In the genomic region with DNA sequence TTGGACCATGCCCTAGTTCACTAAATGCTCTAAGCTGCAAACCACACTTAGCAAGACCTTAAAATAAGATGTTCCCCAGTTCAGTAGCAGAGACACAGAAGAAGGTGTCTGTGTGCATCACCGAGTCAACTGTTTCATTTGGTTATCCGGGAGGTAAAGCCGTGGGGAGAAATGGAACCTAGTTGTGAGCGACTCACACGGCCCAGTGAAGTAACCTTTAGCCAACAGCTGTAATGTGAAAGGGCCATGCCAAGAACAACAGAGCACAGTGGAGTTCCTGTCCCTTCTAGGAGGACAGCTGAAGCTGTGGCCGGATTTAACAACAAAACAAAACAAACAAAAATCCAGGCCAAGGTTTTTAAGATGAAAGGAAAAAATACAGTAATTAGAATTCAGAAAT, we compare ENCODE assay signal across 8 mouse cellular contexts. TPM values are rescaled to one million over a fixed set of nuclear protein-coding genes. Genes with fewer than 3 reads are reported as not detected.
A peak's percentile ranks its signal among the peaks of the same experiment; 100 is the strongest.
DNase-seq lines count a peak whose midpoint lies in the region; ATAC-seq lines count a peak whose summit lies in the region.

No protein-coding gene starts in this region.

- H3K36me3 ChIP-seq in hindbrain, embryonic 12.5 days, result no peaks in the 10 kb centered on the region
- H3K36me3 ChIP-seq in hindbrain, embryonic 11.5 days (ENCODE audit: control insufficient read depth, insufficient read depth, low read length), result no peaks in the 10 kb centered on the region
- H3K36me3 ChIP-seq in embryonic facial prominence, embryonic 15.5 days, result no peaks in the 10 kb centered on the region
- H3K36me3 ChIP-seq in midbrain, embryonic 14.5 days (ENCODE audit: control insufficient read depth, insufficient read depth, low read length), result no peaks in the 10 kb centered on the region

- no peak overlapping the region for H3K4me3 ChIP-seq in hindbrain, embryonic 12.5 days
- no peak overlapping the region for H3K4me3 ChIP-seq in hindbrain, embryonic 11.5 days (ENCODE audit: low read depth, low read length)
- peak overlapping the region; percentile 44 for H3K4me3 ChIP-seq in embryonic facial prominence, embryonic 15.5 days (replicated peaks)
- peak overlapping the region; percentile 10; the same call in 1 of the 2 replicates for H3K4me3 ChIP-seq in midbrain, embryonic 14.5 days (replicated peaks; ENCODE audit: low read depth, low read length)

- no peak for DNase-seq in hindbrain, embryonic 11.5 days (ENCODE audit: low spot score)
- DNase-seq in kidney, adult 8-10 months, result peak; percentile 19 to 35
- no peak for DNase-seq in midbrain, embryonic 14.5 days
- DNase-seq in spleen, postnatal 36 days (ENCODE audit: low spot score in 2 of 2), result no peak
- no peak for DNase-seq in frontal cortex, postnatal 25 days (ENCODE audit: low spot score in 2 of 2)

- peak overlapping the region; percentile 15; the same call in 1 of the 2 replicates for H3K4me2 ChIP-seq in hindbrain, embryonic 12.5 days (replicated peaks)
- H3K4me2 ChIP-seq in hindbrain, embryonic 11.5 days (replicated peaks; ENCODE audit: low read depth, low read length), result no peak overlapping the region
- peak overlapping the region; percentile 27 for H3K4me2 ChIP-seq in embryonic facial prominence, embryonic 15.5 days (replicated peaks)
- H3K4me2 ChIP-seq in midbrain, embryonic 14.5 days (ENCODE audit: low read length), result peak overlapping the region; percentile 62

- H3K27ac ChIP-seq in hindbrain, embryonic 12.5 days, result no peak overlapping the region
- H3K27ac ChIP-seq in hindbrain, embryonic 11.5 days (ENCODE audit: low read depth, low read length), result no peak overlapping the region
- 0 out of 2 replicates have a peak overlapping the region, but pooled peaks have one; percentile 39 for H3K27ac ChIP-seq in embryonic facial prominence, embryonic 15.5 days (replicated peaks)
- H3K27ac ChIP-seq in midbrain, embryonic 14.5 days (replicated peaks; ENCODE audit: low read depth, low read length), result no peak overlapping the region

- no peak for ATAC-seq in hindbrain, embryonic 12.5 days (ENCODE audit: low FRiP score)
- no peak for ATAC-seq in hindbrain, embryonic 11.5 days (ENCODE audit: low FRiP score)
- no peak for ATAC-seq in embryonic facial prominence, embryonic 15.5 days (ENCODE audit: insufficient number of reproducible peaks, low FRiP score, low TSS enrichment, low read depth)
- no peak for ATAC-seq in midbrain, embryonic 14.5 days (ENCODE audit: low FRiP score, low TSS enrichment)
- no peak for ATAC-seq in monocyte, adult 5-6 weeks (replicated peaks; ENCODE audit: insufficient number of reproducible peaks, low FRiP score, low TSS enrichment, poor library complexity, severe bottlenecking)

- H3K4me1 ChIP-seq in hindbrain, embryonic 12.5 days, result peaks cover 17% of the 10 kb centered on the region
- H3K4me1 ChIP-seq in hindbrain, embryonic 11.5 days (replicated peaks; ENCODE audit: control insufficient read depth, insufficient read depth, low read length), result peaks cover 4% of the 10 kb centered on the region; the same call in 1 of the 2 replicates
- H3K4me1 ChIP-seq in embryonic facial prominence, embryonic 15.5 days, result peaks cover 8% of the 10 kb centered on the region; the same call in 1 of the 2 replicates
- H3K4me1 ChIP-seq in midbrain, embryonic 14.5 days (ENCODE audit: control insufficient read depth, insufficient read depth, low read length), result peaks cover 17% of the 10 kb centered on the region

- H3K27me3 ChIP-seq in hindbrain, embryonic 12.5 days, result no peaks in the 10 kb centered on the region
- H3K27me3 ChIP-seq in hindbrain, embryonic 11.5 days (ENCODE audit: control insufficient read depth, insufficient read depth, low read length), result no peaks in the 10 kb centered on the region
- no peaks in the 10 kb centered on the region for H3K27me3 ChIP-seq in embryonic facial prominence, embryonic 15.5 days
- H3K27me3 ChIP-seq in midbrain, embryonic 14.5 days (ENCODE audit: control insufficient read depth, insufficient read depth, low read length), result no peaks in the 10 kb centered on the region

- no peak overlapping the region for H3K9ac ChIP-seq in hindbrain, embryonic 12.5 days
- no peak overlapping the region for H3K9ac ChIP-seq in hindbrain, embryonic 11.5 days (ENCODE audit: low read depth, low read length)
- no peak overlapping the region for H3K9ac ChIP-seq in embryonic facial prominence, embryonic 15.5 days
- no peak overlapping the region for H3K9ac ChIP-seq in midbrain, embryonic 14.5 days (replicated peaks; ENCODE audit: low read length)

- 59% methylated on average over 6 of the region's 6 CpGs for WGBS in hindbrain, embryonic 12.5 days
- 57% methylated on average over 6 of the region's 6 CpGs for WGBS in hindbrain, embryonic 11.5 days
- WGBS in embryonic facial prominence, embryonic 15.5 days, result 47% methylated on average over 6 of the region's 6 CpGs
- WGBS in midbrain, embryonic 14.5 days, result 60% methylated on average over 6 of the region's 6 CpGs

- H3K9me3 ChIP-seq in hindbrain, embryonic 12.5 days (replicated peaks), result no peaks in the 10 kb centered on the region
- H3K9me3 ChIP-seq in hindbrain, embryonic 11.5 days (ENCODE audit: control insufficient read depth, low read length), result no peaks in the 10 kb centered on the region
- no peaks in the 10 kb centered on the region for H3K9me3 ChIP-seq in embryonic facial prominence, embryonic 15.5 days (replicated peaks)
- H3K9me3 ChIP-seq in midbrain, embryonic 14.5 days (ENCODE audit: control insufficient read depth, low read length), result no peaks in the 10 kb centered on the region

RNA-seq across cellular contexts. Expression of a gene that starts 1.3 kb away (rescaled TPM):
- polyA plus RNA-seq in hindbrain, embryonic 12.5 days (2016; fragmentation: Nextera tagmentation; extraction: Ambion mirVana), result not detected in 2 replicates
- polyA plus RNA-seq in hindbrain, embryonic 11.5 days (2014; fragmentation: Nextera tagmentation; extraction: Ambion mirVana), result not detected in 2 replicates
- not detected in 2 replicates for polyA plus RNA-seq in embryonic facial prominence, embryonic 15.5 days (2015; fragmentation: Nextera tagmentation; extraction: Ambion mirVana)
- polyA plus RNA-seq in midbrain, embryonic 14.5 days (2014; fragmentation: Nextera tagmentation; extraction: Ambion mirVana), result not detected in 2 replicates
- total RNA-seq in monocyte, adult 5-6 weeks (2017), result not detected in 3 replicates

RNA-seq across cellular contexts. Expression of a gene that starts 2.0 kb away (rescaled TPM):
- 6.9 and 8.9 TPM in 2 replicates for polyA plus RNA-seq in hindbrain, embryonic 12.5 days (2016; fragmentation: Nextera tagmentation; extraction: Ambion mirVana)
- 7.4 and 7.7 TPM in 2 replicates for polyA plus RNA-seq in hindbrain, embryonic 11.5 days (2014; fragmentation: Nextera tagmentation; extraction: Ambion mirVana)
- 22.3 and 26.3 TPM in 2 replicates for polyA plus RNA-seq in embryonic facial prominence, embryonic 15.5 days (2015; fragmentation: Nextera tagmentation; extraction: Ambion mirVana)
- 7.3 and 11.5 TPM in 2 replicates for polyA plus RNA-seq in midbrain, embryonic 14.5 days (2014; fragmentation: Nextera tagmentation; extraction: Ambion mirVana)
- not detected in 3 replicates for total RNA-seq in monocyte, adult 5-6 weeks (2017)

Comparison
In these comparisons a context has a peak if more than half of its experiments do, and no peak if none do; other contexts are left out.
1. H3K4me3 ChIP-seq: peak in embryonic facial prominence, embryonic 15.5 days (single experiment) and midbrain, embryonic 14.5 days (single experiment); none in hindbrain, embryonic 12.5 days (single experiment) and hindbrain, embryonic 11.5 days (single experiment).
2. DNase-seq: peak in kidney, adult 8-10 months (2 of 2); none in hindbrain, embryonic 11.5 days (single experiment), midbrain, embryonic 14.5 days (single experiment), spleen, postnatal 36 days (0 of 2) and frontal cortex, postnatal 25 days (0 of 2).